Mouse (Mus musculus) lung, embryonic 15.5 days (tissue): ENCODE measurements around the gene Msx2. TPM values are rescaled to one million over a fixed set of nuclear protein-coding genes. Genes with fewer than 3 reads are reported as not detected.

ENCODE experiments used
- ATAC-seq: fragments of 200-750 bp; cut with Nextera tagmentation; 2 replicates; pipeline ENCODE4 v1.8.0; 2017; ENCODE audit warnings: moderate number of reproducible peaks, borderline replicate concordance; ENCODE audit not compliant: low FRiP score, low TSS enrichment; ENCODE audit errors: extremely low read depth
- H3K27ac ChIP-seq: fragments of 300-500 bp; sonication (generic); 2 replicates; pipeline ENCODE4 v1.5.1; 2015; ENCODE audit warnings: moderate library complexity, mild to moderate bottlenecking, inconsistent platforms
- H3K27me3 ChIP-seq: fragments of 300-500 bp; sonication (generic); 2 replicates; pipeline ENCODE4 v1.6.1; 2015; ENCODE audit warnings: inconsistent platforms
- H3K36me3 ChIP-seq: fragments of 300-500 bp; sonication (generic); 2 replicates; pipeline ENCODE4 v1.6.1; 2015; ENCODE audit warnings: inconsistent platforms
- H3K4me1 ChIP-seq: fragments of 300-500 bp; sonication (generic); 2 replicates; pipeline ENCODE4 v1.6.1; 2015; ENCODE audit warnings: inconsistent platforms
- H3K4me2 ChIP-seq: fragments of 300-500 bp; sonication (generic); 2 replicates; pipeline ENCODE4 v1.6.1; 2015; ENCODE audit warnings: inconsistent platforms, mild to moderate bottlenecking, moderate library complexity
- H3K4me3 ChIP-seq: fragments of 300-500 bp; sonication (generic); 2 replicates; pipeline ENCODE4 v1.5.1; 2015; ENCODE audit warnings: mild to moderate bottlenecking, inconsistent platforms
- H3K9ac ChIP-seq: fragments of 300-500 bp; sonication (generic); 2 replicates; pipeline ENCODE4 v1.6.1; 2015; ENCODE audit warnings: inconsistent platforms
- H3K9me3 ChIP-seq: fragments of 300-500 bp; sonication (generic); 2 replicates; pipeline ENCODE4 v1.6.1; 2016; ENCODE audit warnings: inconsistent platforms
- WGBS: fragments of 180-500 bp; shearing (Covaris S2); methylation state at CpG from one replicate; pipeline ENCODE4 v1.1.7; 2015; 5-methylcytosine and 5-hydroxymethylcytosine counted together
- polyA plus RNA-seq: library from polyadenylated mRNA; unstranded; fragments of >200 nt; fragmentation: Nextera tagmentation; extraction: Ambion mirVana; gene quantifications from 2 replicates; pipeline ENCODE4 v1.2.1, GENCODE M21; 2015

The Msx2 gene
- polyA plus RNA-seq, 1 experiment from 2014 or later = 0.70 TPM

DNA sequence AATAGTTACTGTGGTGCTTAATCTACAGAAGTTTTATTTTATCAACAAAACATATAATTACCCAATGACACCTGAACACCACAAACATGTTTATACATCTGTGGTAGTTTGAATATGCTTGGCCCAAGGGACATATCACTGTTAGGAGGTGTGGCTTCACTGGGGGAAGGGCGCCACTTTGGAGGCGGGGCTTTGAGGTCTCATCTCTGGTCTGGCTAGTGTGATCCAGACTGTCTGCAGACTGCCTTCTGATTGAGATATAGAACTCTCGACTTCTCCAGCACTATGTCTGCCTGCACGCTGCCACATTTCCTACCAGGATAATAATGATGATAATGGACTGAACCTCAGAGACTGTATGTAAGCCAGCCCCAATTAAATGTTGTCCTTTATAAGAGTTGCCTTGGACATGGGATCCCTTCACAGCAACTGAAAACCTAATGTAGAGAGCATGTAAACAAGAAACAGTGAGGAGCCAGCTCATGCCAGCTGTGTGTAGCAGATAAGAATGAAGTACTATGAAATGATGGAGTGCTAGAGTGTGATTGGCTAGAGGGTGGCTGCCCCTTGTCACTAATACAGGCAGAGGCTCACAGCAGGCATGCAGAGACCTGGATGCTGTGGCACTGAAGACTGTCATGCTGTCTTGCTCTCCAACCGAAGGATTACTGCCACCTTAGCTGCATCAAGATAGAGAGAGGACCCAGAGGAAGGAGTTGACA is 31.4 kb downstream of the Msx2 start:
- 50% methylated on average over 5 of the region's 5 CpGs for whole genome bisulfite sequencing
- Histone ChIP-seq H3K4me2 (no peak overlapping the region), H3K27me3 (no peaks in the 10 kb centered on the region; the same call in 1 of the 2 replicates), H3K9ac (no peak overlapping the region), H3K4me3 (no peak overlapping the region), H3K27ac (no peak overlapping the region), H3K9me3 (no peaks in the 10 kb centered on the region), H3K4me1 (no peaks in the 10 kb centered on the region), H3K36me3 (no peaks in the 10 kb centered on the region)
- ATAC-seq = no peak

DNA sequence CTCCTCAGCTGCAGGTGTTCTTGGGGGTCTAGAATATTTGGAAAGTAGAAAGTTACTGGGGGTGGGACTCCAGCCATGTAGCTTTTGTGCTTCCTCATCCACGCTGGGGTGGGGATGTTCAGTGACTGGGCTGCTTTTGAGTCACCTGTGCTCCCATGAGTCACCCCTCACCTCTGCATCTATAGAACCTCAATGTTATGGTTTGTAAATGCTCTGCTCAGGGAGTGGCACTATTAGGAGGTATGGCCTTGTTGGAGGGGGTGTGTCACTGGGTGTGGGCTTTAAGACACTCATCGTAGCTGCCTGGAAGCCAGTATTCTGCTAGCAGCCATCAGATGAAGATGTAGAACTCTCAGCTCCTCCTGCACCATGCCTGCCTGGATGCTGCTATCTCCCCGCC is 32.9 kb downstream of the Msx2 start:
- no peak overlapping the region for H3K27ac ChIP-seq
- H3K36me3 ChIP-seq = no peaks in the 10 kb centered on the region
- 74% methylated on average over 3 of the region's 3 CpGs for WGBS
- no peaks in the 10 kb centered on the region for H3K4me1 ChIP-seq
- H3K9me3 ChIP-seq = no peaks in the 10 kb centered on the region
- H3K4me2 ChIP-seq = no peak overlapping the region
- no peak for ATAC-seq
- H3K4me3 ChIP-seq = no peak overlapping the region
- H3K27me3 ChIP-seq = no peaks in the 10 kb centered on the region; the same call in 1 of the 2 replicates
- no peak overlapping the region for H3K9ac ChIP-seq

DNA sequence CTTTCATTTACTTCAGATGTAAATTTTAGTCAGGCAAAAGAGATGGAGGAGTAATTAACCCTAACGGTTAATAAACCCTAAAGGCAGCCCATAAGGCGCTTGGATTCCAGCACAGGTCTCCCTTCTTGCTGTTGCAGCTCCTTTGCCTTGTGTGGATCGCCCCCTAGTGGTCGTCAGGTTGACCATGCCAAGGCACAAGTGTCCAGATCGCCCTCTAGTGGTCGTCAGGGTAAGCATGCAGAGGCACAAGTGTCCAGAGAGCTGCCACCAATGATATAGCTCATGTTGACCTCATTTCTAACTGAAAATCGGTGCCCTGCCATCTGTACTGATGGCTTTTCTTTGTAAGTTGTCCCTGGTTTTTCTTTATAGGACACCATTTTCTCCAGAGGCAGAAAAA is 46.4 kb downstream of the Msx2 start:
- Histone ChIP-seq H3K36me3 (no peaks in the 10 kb centered on the region), H3K4me1 (no peaks in the 10 kb centered on the region), H3K27me3 (no peaks in the 10 kb centered on the region), H3K9ac (no peak overlapping the region), H3K4me3 (no peak overlapping the region), H3K9me3 (no peaks in the 10 kb centered on the region), H3K27ac (no peak overlapping the region), H3K4me2 (no peak overlapping the region)
- 27% methylated on average over 7 of the region's 7 CpGs for WGBS
- no peak for ATAC-seq

DNA sequence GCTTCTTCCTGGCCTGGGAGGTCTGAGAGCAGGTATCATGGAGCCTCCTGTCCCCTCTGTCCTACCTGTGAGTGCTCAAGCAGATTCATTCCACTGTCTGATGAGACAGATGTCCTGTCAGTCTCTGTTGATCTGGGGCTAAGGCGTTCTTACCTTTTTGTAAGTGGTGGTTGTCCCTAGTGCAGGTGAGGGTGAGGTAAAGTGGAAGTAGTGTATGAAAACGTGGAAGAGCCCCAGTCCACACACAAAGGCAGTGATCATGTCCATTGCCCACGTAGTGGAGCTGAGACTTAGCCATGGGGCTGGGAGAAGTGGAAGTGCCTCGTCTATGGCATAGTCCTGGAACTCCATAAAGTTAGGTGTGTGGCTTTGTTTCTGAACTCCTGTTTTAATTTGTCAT is 51.7 kb downstream of the Msx2 start:
- Histone ChIP-seq H3K4me1 (no peaks in the 10 kb centered on the region), H3K36me3 (no peaks in the 10 kb centered on the region), H3K9ac (no peak overlapping the region), H3K27me3 (no peaks in the 10 kb centered on the region), H3K27ac (no peak overlapping the region), H3K9me3 (no peaks in the 10 kb centered on the region), H3K4me2 (no peak overlapping the region), H3K4me3 (no peak overlapping the region)
- no peak for ATAC-seq
- WGBS = 62% methylated on average over 4 of the region's 4 CpGs

DNA sequence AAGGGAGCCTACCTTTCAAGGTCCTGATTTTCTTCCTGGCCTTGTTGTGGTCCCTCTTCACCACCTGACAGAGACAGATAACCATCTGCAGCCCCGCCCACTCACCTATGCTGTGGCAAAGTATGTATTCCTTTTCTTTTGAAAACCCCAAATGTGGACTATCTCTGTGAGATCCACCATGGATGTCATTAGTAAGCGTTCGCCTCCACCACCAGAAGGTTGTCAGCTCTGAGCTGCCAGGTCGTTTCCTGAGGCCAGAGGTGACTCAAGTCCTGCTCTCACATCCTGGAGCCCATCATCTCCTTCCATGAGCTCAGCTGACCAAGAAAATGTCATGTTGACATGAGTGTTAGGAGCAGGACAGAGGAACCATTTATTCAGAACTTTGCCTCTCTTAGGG is 52.1 kb downstream of the Msx2 start:
- Histone ChIP-seq H3K9ac (no peak overlapping the region), H3K4me3 (no peak overlapping the region), H3K4me2 (no peak overlapping the region), H3K4me1 (no peaks in the 10 kb centered on the region), H3K36me3 (no peaks in the 10 kb centered on the region), H3K27ac (no peak overlapping the region), H3K9me3 (no peaks in the 10 kb centered on the region), H3K27me3 (no peaks in the 10 kb centered on the region)
- WGBS = 67% methylated on average over 4 of the region's 4 CpGs
- ATAC-seq = no peak

DNA sequence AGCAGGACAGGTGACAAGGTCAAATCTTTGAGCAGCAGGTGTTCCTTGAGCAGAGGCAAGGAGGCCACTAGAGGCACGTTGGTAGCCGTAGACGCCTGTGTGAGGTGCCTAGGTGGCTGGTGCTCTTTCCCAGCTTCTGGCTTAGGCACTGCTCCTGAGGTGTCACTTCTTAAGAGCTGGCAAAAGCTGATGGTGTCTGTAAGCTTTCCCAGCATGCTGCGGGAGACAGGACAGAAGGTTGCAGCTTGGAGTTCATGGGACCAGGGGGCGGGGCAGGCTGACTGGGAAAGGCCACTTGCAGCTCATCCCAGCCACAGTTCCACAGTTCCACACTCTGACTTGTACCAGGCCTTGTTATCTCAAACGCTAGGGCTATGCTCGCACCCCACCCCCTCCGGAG is 53.2 kb downstream of the Msx2 start:
- no peaks in the 10 kb centered on the region for H3K27me3 ChIP-seq
- H3K9me3 ChIP-seq = no peaks in the 10 kb centered on the region
- no peak overlapping the region for H3K27ac ChIP-seq
- ATAC-seq = no peak
- H3K4me1 ChIP-seq = peaks cover 7% of the 10 kb centered on the region
- H3K4me2 ChIP-seq = no peak overlapping the region
- WGBS = 73% methylated on average over 8 of the region's 8 CpGs
- H3K9ac ChIP-seq = no peak overlapping the region
- H3K4me3 ChIP-seq = no peak overlapping the region
- no peaks in the 10 kb centered on the region for H3K36me3 ChIP-seq

DNA sequence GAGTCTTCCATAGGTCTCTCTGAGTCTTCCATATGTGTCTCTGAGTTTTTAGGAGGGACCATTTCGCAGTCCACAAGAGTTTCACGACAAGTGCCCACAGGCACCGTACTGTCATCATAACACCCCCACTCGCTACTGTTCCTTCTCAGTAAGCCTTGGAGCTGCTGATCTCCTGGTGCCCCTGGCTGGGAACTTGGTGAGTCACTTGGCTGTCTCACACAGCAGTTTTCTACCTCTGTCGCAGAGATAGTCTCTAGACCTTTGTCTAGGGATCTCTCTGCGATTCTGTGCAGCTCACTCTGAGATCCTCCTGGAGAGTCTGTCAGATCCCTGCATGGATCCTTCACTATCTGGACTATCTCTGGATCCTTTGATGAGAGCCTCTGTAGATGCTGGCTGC is 55.2 kb downstream of the Msx2 start:
- 90% methylated on average over 6 of the region's 6 CpGs for WGBS
- no peak overlapping the region for H3K4me3 ChIP-seq
- H3K27me3 ChIP-seq = no peaks in the 10 kb centered on the region
- no peak for ATAC-seq
- no peak overlapping the region for H3K27ac ChIP-seq
- H3K4me2 ChIP-seq = no peak overlapping the region
- H3K9me3 ChIP-seq = no peaks in the 10 kb centered on the region
- no peak overlapping the region for H3K9ac ChIP-seq
- H3K36me3 ChIP-seq = no peaks in the 10 kb centered on the region
- peaks cover 11% of the 10 kb centered on the region for H3K4me1 ChIP-seq

Other genes with a start within 250 kb of the Msx2 start
- 17.1 and 17.6 TPM in 2 replicates for gene Ror2, start 186.9 kb downstream of the Msx2 start, polyA plus RNA-seq
- gene Sptlc1, start 95.7 kb downstream of the Msx2 start, polyA plus RNA-seq = 38.8 TPM in 2 replicates